Mouse (Mus musculus) liver, embryonic 11.5 days (tissue): ENCODE data around the gene Ndufa10. TPM values are rescaled to one million over a fixed set of nuclear protein-coding genes. Genes with fewer than 3 reads are reported as not detected.

Source experiments
- ATAC-seq: fragments of 200-750 bp; cut with Nextera tagmentation; replicated peaks from 2 replicates; pipeline ENCODE4 v1.8.0; 2017; ENCODE audit warnings: moderate number of reproducible peaks, mild to moderate bottlenecking, moderate TSS enrichment, moderate library complexity; ENCODE audit not compliant: low FRiP score
- DNase-seq: peaks from one replicate; pipeline ENCODE4 v3.0.0-alpha.2; 2017; ENCODE audit warnings: low spot score
- H3K27ac ChIP-seq: fragments of 300-500 bp; sonication (generic); 2 replicates; pipeline ENCODE4 v1.5.1; 2014; ENCODE audit warnings: mild to moderate bottlenecking, low read depth, low read length, control low read depth
- H3K27me3 ChIP-seq: fragments of 300-500 bp; sonication (generic); replicated peaks from 2 replicates; pipeline ENCODE4 v1.6.1; 2014; ENCODE audit warnings: low read length, mixed read lengths; ENCODE audit not compliant: control insufficient read depth, insufficient read depth
- H3K36me3 ChIP-seq: fragments of 300-500 bp; sonication (generic); 2 replicates; pipeline ENCODE4 v1.6.1; 2014; ENCODE audit warnings: mild to moderate bottlenecking, low read length, moderate library complexity, mixed read lengths; ENCODE audit not compliant: control insufficient read depth, insufficient read depth
- H3K4me1 ChIP-seq: fragments of 300-500 bp; sonication (generic); replicated peaks from 2 replicates; pipeline ENCODE4 v1.6.1; 2014; ENCODE audit warnings: low read length, mixed read lengths; ENCODE audit not compliant: control insufficient read depth, insufficient read depth
- H3K4me2 ChIP-seq: fragments of 300-500 bp; sonication (generic); 2 replicates; pipeline ENCODE4 v1.6.1; 2014; ENCODE audit warnings: mild to moderate bottlenecking, control low read depth, moderate library complexity
- H3K4me3 ChIP-seq: fragments of 300-500 bp; sonication (generic); 2 replicates; pipeline ENCODE4 v1.5.1; 2014; ENCODE audit warnings: low read depth, low read length, control low read depth
- H3K9ac ChIP-seq: fragments of 300-500 bp; sonication (generic); 2 replicates; pipeline ENCODE4 v1.6.1; 2014; ENCODE audit warnings: low read depth, low read length, control low read depth
- H3K9me3 ChIP-seq: fragments of 300-500 bp; sonication (generic); 2 replicates; pipeline ENCODE4 v1.6.1; 2016; ENCODE audit warnings: low read length, inconsistent platforms, mixed read lengths; ENCODE audit not compliant: control insufficient read depth
- WGBS: fragments of 180-500 bp; shearing (Covaris S2); extraction: QIAGEN DNeasy Blood & Tissue Kit; methylation state at CpG from one replicate; pipeline ENCODE4 v1.1.7; 2014; 5-methylcytosine and 5-hydroxymethylcytosine counted together
- polyA plus RNA-seq: library from polyadenylated mRNA; unstranded; fragments of >200 nt; fragmentation: Nextera tagmentation; extraction: Ambion mirVana; gene quantifications from 2 replicates; pipeline ENCODE4 v1.2.1, GENCODE M21; 2014

Gene Ndufa10
- polyA plus RNA-seq, 1 experiment from 2014 or later: 276 TPM

GRCm38 (mm10) chr1:92474066-92474578 is 462 bp upstream of the Ndufa10 start:
- WGBS: 5% methylated on average over 10 of the region's 10 CpGs
- Histone ChIP-seq H3K9me3 (no peaks in the 10 kb centered on the region), H3K4me2 (peak overlapping the region; percentile 85), H3K27ac (no peak overlapping the region), H3K4me3 (peak overlapping the region; percentile 94), H3K27me3 (0 out of 2 replicates have a peak, but pooled peaks cover 2% of the 10 kb centered on the region), H3K36me3 (peaks cover 16% of the 10 kb centered on the region), H3K9ac (peak overlapping the region; percentile 93), H3K4me1 (peaks cover 3% of the 10 kb centered on the region; the same call in 1 of the 2 replicates)
- DNase-seq (no peak), ATAC-seq (peak; percentile 67; the same call in 1 of the 2 replicates)

DNA sequence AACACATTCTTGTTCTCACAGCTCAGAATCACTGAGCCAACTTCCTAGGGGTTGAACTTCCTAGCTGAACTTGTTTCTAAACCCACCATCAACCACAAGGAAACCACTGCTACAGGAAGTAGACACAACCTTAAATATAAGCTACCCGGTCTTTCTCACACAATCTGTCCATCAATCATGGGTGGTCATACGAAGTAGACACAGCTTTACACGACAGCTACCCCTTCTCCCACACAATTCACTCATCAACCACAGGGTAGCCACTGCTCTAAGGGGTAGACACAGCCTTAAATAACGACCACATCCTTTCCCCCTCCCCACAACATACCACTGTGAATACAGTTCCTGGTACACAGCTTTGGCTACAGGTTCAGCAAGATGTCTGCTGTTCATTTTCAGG is 4.8 kb downstream of the Ndufa10 start:
- peaks cover 42% of the 10 kb centered on the region for H3K36me3 ChIP-seq

DNA sequence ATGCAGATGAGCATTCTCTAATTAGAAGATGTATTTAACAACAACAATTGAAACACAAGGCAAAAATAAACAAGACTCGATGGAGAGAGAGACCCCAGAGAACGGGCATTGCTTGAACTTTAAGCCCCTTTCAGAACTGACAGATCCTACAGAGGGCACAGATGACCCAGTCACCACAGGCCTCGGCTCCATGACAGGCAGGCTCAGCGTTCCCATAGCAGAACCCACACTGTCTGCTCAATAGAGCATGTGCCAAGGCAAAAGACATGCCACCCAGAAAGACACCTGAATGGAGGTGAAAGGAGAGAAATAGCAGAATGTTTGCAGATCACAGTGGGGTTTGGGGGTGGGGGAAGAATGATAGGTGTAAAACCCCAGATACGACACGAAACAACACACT is 15.2 kb downstream of the Ndufa10 start:
- H3K9ac ChIP-seq: no peak overlapping the region
- no peaks in the 10 kb centered on the region for H3K4me1 ChIP-seq
- H3K4me2 ChIP-seq: no peak overlapping the region
- DNase-seq (no peak), ATAC-seq (no peak)
- no peaks in the 10 kb centered on the region for H3K27me3 ChIP-seq
- WGBS: 88% methylated on average over 6 of the region's 6 CpGs
- H3K4me3 ChIP-seq: no peak overlapping the region
- peaks cover 57% of the 10 kb centered on the region for H3K36me3 ChIP-seq
- no peaks in the 10 kb centered on the region for H3K9me3 ChIP-seq
- H3K27ac ChIP-seq: no peak overlapping the region

More for the DNA sequence above, 4.8 kb downstream of the Ndufa10 start:
- no peak overlapping the region for H3K9ac ChIP-seq
- no peak for DNase-seq
- H3K9me3 ChIP-seq: no peaks in the 10 kb centered on the region
- WGBS: 56% methylated on average over 4 of the region's 4 CpGs
- no peak overlapping the region for H3K4me3 ChIP-seq
- no peak overlapping the region for H3K27ac ChIP-seq
- H3K4me2 ChIP-seq: no peak overlapping the region
- ATAC-seq: no peak
- H3K4me1 ChIP-seq: peaks cover 3% of the 10 kb centered on the region; the same call in 1 of the 2 replicates
- H3K27me3 ChIP-seq: no peaks in the 10 kb centered on the region

DNA sequence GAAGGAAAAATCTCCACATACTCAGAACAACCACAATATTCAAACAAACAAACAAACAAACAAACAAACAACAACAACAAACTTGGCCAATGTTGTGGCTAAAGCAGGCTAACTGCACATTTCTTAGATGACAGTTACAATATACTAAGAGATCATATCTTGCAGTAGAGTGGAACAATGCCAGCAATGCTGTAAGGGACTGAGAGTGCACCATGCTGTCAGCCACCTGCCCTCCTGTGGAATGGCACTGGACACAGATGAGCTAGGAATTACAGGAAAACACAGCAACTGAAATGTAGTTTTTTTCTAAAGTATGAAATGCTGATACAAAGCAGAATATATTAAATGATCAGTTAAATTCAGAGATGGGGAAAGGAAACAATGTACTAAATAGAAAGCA is 15.9 kb downstream of the Ndufa10 start:
- Histone ChIP-seq H3K36me3 (peaks cover 54% of the 10 kb centered on the region), H3K4me3 (no peak overlapping the region), H3K4me1 (no peaks in the 10 kb centered on the region), H3K27me3 (no peaks in the 10 kb centered on the region), H3K27ac (no peak overlapping the region), H3K9me3 (no peaks in the 10 kb centered on the region), H3K9ac (no peak overlapping the region), H3K4me2 (no peak overlapping the region)
- no peak for DNase-seq
- no peak for ATAC-seq

GRCm38 (mm10) chr1:92453751-92454445 is 19.8 kb downstream of the Ndufa10 start:
- no peak overlapping the region for H3K9ac ChIP-seq
- no peak overlapping the region for H3K4me2 ChIP-seq
- no peak overlapping the region for H3K27ac ChIP-seq
- ATAC-seq (no peak), DNase-seq (no peak)
- H3K9me3 ChIP-seq: no peaks in the 10 kb centered on the region
- no peaks in the 10 kb centered on the region for H3K4me1 ChIP-seq
- H3K4me3 ChIP-seq: no peak overlapping the region
- peaks cover 36% of the 10 kb centered on the region for H3K36me3 ChIP-seq
- WGBS: 70% methylated on average over 8 of the region's 8 CpGs
- H3K27me3 ChIP-seq: no peaks in the 10 kb centered on the region

DNA sequence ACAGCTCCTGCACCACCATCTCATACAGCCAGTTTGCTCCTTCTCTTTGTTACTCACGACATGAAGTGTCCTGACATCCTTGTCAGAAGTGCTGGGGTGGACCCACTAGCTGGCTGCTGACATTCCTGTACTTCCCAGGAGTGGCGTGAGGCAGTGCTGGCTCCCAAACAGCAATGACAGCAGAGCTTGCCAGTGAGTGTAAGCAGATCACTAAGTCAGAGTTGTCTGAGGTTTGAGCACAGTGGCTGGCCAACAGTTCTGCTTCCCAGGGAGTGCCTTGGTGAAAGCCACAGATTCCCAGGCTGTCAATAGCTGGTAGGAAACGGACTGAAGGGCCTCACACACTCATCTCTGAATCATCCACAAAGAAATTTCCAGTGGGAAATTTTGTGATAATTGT is 25.4 kb downstream of the Ndufa10 start:
- peaks cover 32% of the 10 kb centered on the region for H3K36me3 ChIP-seq
- WGBS: 77% methylated on average over 3 of the region's 3 CpGs
- no peak overlapping the region for H3K9ac ChIP-seq

GRCm38 (mm10) chr1:92441453-92442063 is 32.1 kb downstream of the Ndufa10 start:
- ATAC-seq (peak; percentile 93), DNase-seq (no peak)
- peaks cover 28% of the 10 kb centered on the region for H3K36me3 ChIP-seq

More for the DNA sequence above, 25.4 kb downstream of the Ndufa10 start:
- ATAC-seq: no peak
- Histone ChIP-seq H3K4me1 (no peaks in the 10 kb centered on the region), H3K9me3 (no peaks in the 10 kb centered on the region), H3K4me2 (no peak overlapping the region), H3K27ac (no peak overlapping the region), H3K4me3 (no peak overlapping the region), H3K27me3 (no peaks in the 10 kb centered on the region)
- no peak for DNase-seq

GRCm38 (mm10) chr1:92440066-92440750 is 33.5 kb downstream of the Ndufa10 start:
- Histone ChIP-seq H3K36me3 (peaks cover 22% of the 10 kb centered on the region), H3K4me1 (peaks cover 3% of the 10 kb centered on the region; the same call in 1 of the 2 replicates)
- DNase-seq: no peak

More at GRCm38 (mm10) chr1:92441453-92442063, 32.1 kb downstream of the Ndufa10 start:
- Histone ChIP-seq H3K4me1 (peaks cover 3% of the 10 kb centered on the region; the same call in 1 of the 2 replicates), H3K4me3 (no peak overlapping the region), H3K27ac (no peak overlapping the region), H3K9ac (no peak overlapping the region), H3K9me3 (no peaks in the 10 kb centered on the region), H3K4me2 (no peak overlapping the region), H3K27me3 (no peaks in the 10 kb centered on the region)
- WGBS: 43% methylated on average over 6 of the region's 6 CpGs

More at GRCm38 (mm10) chr1:92440066-92440750, 33.5 kb downstream of the Ndufa10 start:
- H3K27me3 ChIP-seq: no peaks in the 10 kb centered on the region
- H3K27ac ChIP-seq: no peak overlapping the region
- no peak overlapping the region for H3K9ac ChIP-seq
- no peak overlapping the region for H3K4me2 ChIP-seq
- ATAC-seq: no peak
- WGBS: 82% methylated on average over 9 of the region's 9 CpGs
- H3K9me3 ChIP-seq: no peaks in the 10 kb centered on the region
- no peak overlapping the region for H3K4me3 ChIP-seq
